Mouse (Mus musculus) neural tube, embryonic 14.5 days (tissue): ENCODE results near the gene 2210016F16Rik. TPM values are rescaled to one million over a fixed set of nuclear protein-coding genes. Genes with fewer than 3 reads are reported as not detected.

Experiments used
- ATAC-seq: fragments of 200-750 bp; cut with Nextera tagmentation; 2 replicates; pipeline ENCODE4 v1.8.0; 2017; ENCODE audit warnings: low read depth, mild to moderate bottlenecking, moderate TSS enrichment, moderate library complexity
- H3K27ac ChIP-seq: fragments of 300-500 bp; sonication (generic); 2 replicates; pipeline ENCODE4 v1.5.1; 2014; ENCODE audit warnings: low read depth, mild to moderate bottlenecking, control low read depth, low read length, moderate library complexity, mixed read lengths
- H3K27me3 ChIP-seq: fragments of 300-500 bp; sonication (generic); 2 replicates; pipeline ENCODE4 v1.6.1; 2014; ENCODE audit warnings: low read length; ENCODE audit not compliant: control insufficient read depth, insufficient read depth
- H3K36me3 ChIP-seq: fragments of 300-500 bp; sonication (generic); 2 replicates; pipeline ENCODE4 v1.6.1; 2014; ENCODE audit warnings: low read length, mixed read lengths; ENCODE audit not compliant: control insufficient read depth, insufficient read depth
- H3K4me1 ChIP-seq: fragments of 300-500 bp; sonication (generic); 2 replicates; pipeline ENCODE4 v1.6.1; 2014; ENCODE audit warnings: low read length; ENCODE audit not compliant: control insufficient read depth, insufficient read depth
- H3K4me2 ChIP-seq: fragments of 300-500 bp; sonication (generic); 2 replicates; pipeline ENCODE4 v1.6.1; 2014; ENCODE audit warnings: mild to moderate bottlenecking, low read depth, low read length, control low read depth
- H3K4me3 ChIP-seq: fragments of 300-500 bp; sonication (generic); 2 replicates; pipeline ENCODE4 v1.5.1; 2014; ENCODE audit warnings: low read depth, low read length, control low read depth, mixed read lengths
- H3K9ac ChIP-seq: fragments of 300-500 bp; sonication (generic); replicated peaks from 2 replicates; pipeline ENCODE4 v1.6.1; 2014; ENCODE audit warnings: low read depth, mild to moderate bottlenecking, control low read depth, low read length, mixed read lengths
- H3K9me3 ChIP-seq: fragments of 300-500 bp; sonication (generic); 2 replicates; pipeline ENCODE4 v1.6.1; 2016; ENCODE audit warnings: low read length; ENCODE audit not compliant: control insufficient read depth
- WGBS: fragments of 180-500 bp; shearing (Covaris S2); extraction: QIAGEN DNeasy Blood & Tissue Kit; methylation state at CpG from one replicate; pipeline ENCODE4 v1.1.7; 2014; 5-methylcytosine and 5-hydroxymethylcytosine counted together
- polyA plus RNA-seq: library from polyadenylated mRNA; unstranded; fragments of >200 nt; fragmentation: Nextera tagmentation; extraction: Ambion mirVana; gene quantifications from 2 replicates; pipeline ENCODE4 v1.2.1, GENCODE M21; 2014

Gene 2210016F16Rik
- polyA plus RNA-seq, 1 experiment from 2014 or later = 24.5 TPM

GRCm38 (mm10) chr13:58388379-58388778 lies 3.4 kb upstream of the 2210016F16Rik start:
- Histone ChIP-seq H3K27me3 (no peaks in the 10 kb centered on the region), H3K4me1 (0 out of 2 replicates have a peak, but pooled peaks cover 4% of the 10 kb centered on the region), H3K9me3 (no peaks in the 10 kb centered on the region), H3K9ac (no peak overlapping the region), H3K36me3 (peaks cover 14% of the 10 kb centered on the region), H3K4me2 (no peak overlapping the region), H3K27ac (no peak overlapping the region), H3K4me3 (no peak overlapping the region)
- ATAC-seq = no peak
- 57% methylated on average over 3 of the region's 3 CpGs for WGBS

- Histone ChIP-seq H3K4me3 (no peak overlapping the region), H3K9ac (no peak overlapping the region), H3K27ac (no peak overlapping the region), H3K36me3 (peaks cover 14% of the 10 kb centered on the region), H3K27me3 (no peaks in the 10 kb centered on the region), H3K4me1 (0 out of 2 replicates have a peak, but pooled peaks cover 4% of the 10 kb centered on the region), H3K4me2 (no peak overlapping the region), H3K9me3 (no peaks in the 10 kb centered on the region)
- 13% methylated on average over 7 of the region's 7 CpGs for WGBS
- ATAC-seq = no peak
These were observed 2.9 kb upstream of the 2210016F16Rik start for GRCm38 (mm10) chr13:58387948-58388347.

- ATAC-seq = 0 out of 2 replicates have a peak, but pooled peaks have one; percentile 2
- Histone ChIP-seq H3K27ac (no peak overlapping the region), H3K4me2 (peak overlapping the region; percentile 91), H3K9ac (peak overlapping the region; percentile 78; the same call in 1 of the 2 replicates), H3K36me3 (peaks cover 17% of the 10 kb centered on the region), H3K4me1 (0 out of 2 replicates have a peak, but pooled peaks cover 4% of the 10 kb centered on the region), H3K9me3 (no peaks in the 10 kb centered on the region; the same call in 1 of the 2 replicates), H3K4me3 (peak overlapping the region; percentile 73), H3K27me3 (no peaks in the 10 kb centered on the region)
- 88% methylated on average over 7 of the region's 7 CpGs for WGBS
These were observed 509 bp upstream of the 2210016F16Rik start for GRCm38 (mm10) chr13:58385547-58385920.

- Histone ChIP-seq H3K27ac (no peak overlapping the region), H3K4me3 (peak overlapping the region; percentile 73), H3K9me3 (no peaks in the 10 kb centered on the region; the same call in 1 of the 2 replicates), H3K9ac (peak overlapping the region; percentile 78), H3K27me3 (no peaks in the 10 kb centered on the region), H3K4me2 (peak overlapping the region; percentile 91), H3K4me1 (0 out of 2 replicates have a peak, but pooled peaks cover 4% of the 10 kb centered on the region), H3K36me3 (peaks cover 16% of the 10 kb centered on the region)
- ATAC-seq = peak; percentile 35; the same call in 1 of the 2 replicates
- WGBS = 55% methylated on average over 11 of the region's 11 CpGs
These were observed 654 bp downstream of the 2210016F16Rik start for GRCm38 (mm10) chr13:58384371-58384770.

- 96% methylated on average over 2 of the region's 2 CpGs for WGBS
These were observed 11.9 kb downstream of the 2210016F16Rik start for GRCm38 (mm10) chr13:58373153-58373470.

GRCm38 (mm10) chr13:58372278-58373152 lies 12.5 kb downstream of the 2210016F16Rik start:
- no peak for ATAC-seq
- H3K4me2 ChIP-seq = no peak overlapping the region
- H3K27me3 ChIP-seq = no peaks in the 10 kb centered on the region
- no peak overlapping the region for H3K9ac ChIP-seq
- no peaks in the 10 kb centered on the region for H3K36me3 ChIP-seq
- H3K4me1 ChIP-seq = no peaks in the 10 kb centered on the region
- WGBS = 89% methylated on average over 5 of the region's 5 CpGs
- H3K27ac ChIP-seq = no peak overlapping the region
- no peaks in the 10 kb centered on the region for H3K9me3 ChIP-seq
- no peak overlapping the region for H3K4me3 ChIP-seq

More at GRCm38 (mm10) chr13:58373153-58373470, 11.9 kb downstream of the 2210016F16Rik start:
- no peak overlapping the region for H3K27ac ChIP-seq
- no peaks in the 10 kb centered on the region for H3K9me3 ChIP-seq
- H3K4me2 ChIP-seq = no peak overlapping the region
- ATAC-seq = no peak
- no peak overlapping the region for H3K9ac ChIP-seq
- H3K4me3 ChIP-seq = no peak overlapping the region
- no peaks in the 10 kb centered on the region for H3K27me3 ChIP-seq
- no peaks in the 10 kb centered on the region for H3K4me1 ChIP-seq
- H3K36me3 ChIP-seq = no peaks in the 10 kb centered on the region

GRCm38 (mm10) chr13:58368835-58369234 lies 16.2 kb downstream of the 2210016F16Rik start:
- no peak overlapping the region for H3K4me2 ChIP-seq
- H3K36me3 ChIP-seq = no peaks in the 10 kb centered on the region
- H3K27me3 ChIP-seq = no peaks in the 10 kb centered on the region
- 83% methylated on average over 4 of the region's 4 CpGs for WGBS
- H3K4me1 ChIP-seq = no peaks in the 10 kb centered on the region
- no peaks in the 10 kb centered on the region for H3K9me3 ChIP-seq
- no peak overlapping the region for H3K4me3 ChIP-seq
- H3K9ac ChIP-seq = no peak overlapping the region
- H3K27ac ChIP-seq = no peak overlapping the region
- ATAC-seq = no peak

GRCm38 (mm10) chr13:58367641-58368040 lies 17.4 kb downstream of the 2210016F16Rik start:
- Histone ChIP-seq H3K4me1 (no peaks in the 10 kb centered on the region), H3K4me2 (no peak overlapping the region), H3K27me3 (no peaks in the 10 kb centered on the region), H3K36me3 (no peaks in the 10 kb centered on the region), H3K4me3 (no peak overlapping the region), H3K9me3 (no peaks in the 10 kb centered on the region), H3K27ac (no peak overlapping the region), H3K9ac (no peak overlapping the region)
- 79% methylated on average over 1 of the region's 1 CpGs for WGBS
- ATAC-seq = no peak

- H3K9me3 ChIP-seq = no peaks in the 10 kb centered on the region
- no peaks in the 10 kb centered on the region for H3K4me1 ChIP-seq
- H3K4me2 ChIP-seq = no peak overlapping the region
- ATAC-seq = no peak
- H3K9ac ChIP-seq = no peak overlapping the region
- 91% methylated on average over 3 of the region's 3 CpGs for WGBS
- H3K36me3 ChIP-seq = no peaks in the 10 kb centered on the region
- no peak overlapping the region for H3K4me3 ChIP-seq
- no peak overlapping the region for H3K27ac ChIP-seq
- H3K27me3 ChIP-seq = no peaks in the 10 kb centered on the region
These were observed 18.7 kb downstream of the 2210016F16Rik start for GRCm38 (mm10) chr13:58366373-58366772.
